Mouse (Mus musculus) layer of hippocampus, adult 8-10 months (tissue): ENCODE measurements around the gene Tubgcp5. TPM values are rescaled to one million over a fixed set of nuclear protein-coding genes. Genes with fewer than 3 reads are reported as not detected.

Experiments
- DNase-seq, 2 experiments: peaks; one replicate each; pipeline ENCODE4 v3.0.0; 2022; ENCODE audit warnings: low spot score in 2 of 2
- total RNA-seq, 4 experiments: library from RNA; stranded (reverse); gene quantifications; 2 replicates each; pipeline ENCODE4 v1.2.4; 2022

Gene Tubgcp5
- total RNA-seq, 4 experiments from 2014 or later, result 29.9 to 40.8 (median 36.8) TPM

DNA sequence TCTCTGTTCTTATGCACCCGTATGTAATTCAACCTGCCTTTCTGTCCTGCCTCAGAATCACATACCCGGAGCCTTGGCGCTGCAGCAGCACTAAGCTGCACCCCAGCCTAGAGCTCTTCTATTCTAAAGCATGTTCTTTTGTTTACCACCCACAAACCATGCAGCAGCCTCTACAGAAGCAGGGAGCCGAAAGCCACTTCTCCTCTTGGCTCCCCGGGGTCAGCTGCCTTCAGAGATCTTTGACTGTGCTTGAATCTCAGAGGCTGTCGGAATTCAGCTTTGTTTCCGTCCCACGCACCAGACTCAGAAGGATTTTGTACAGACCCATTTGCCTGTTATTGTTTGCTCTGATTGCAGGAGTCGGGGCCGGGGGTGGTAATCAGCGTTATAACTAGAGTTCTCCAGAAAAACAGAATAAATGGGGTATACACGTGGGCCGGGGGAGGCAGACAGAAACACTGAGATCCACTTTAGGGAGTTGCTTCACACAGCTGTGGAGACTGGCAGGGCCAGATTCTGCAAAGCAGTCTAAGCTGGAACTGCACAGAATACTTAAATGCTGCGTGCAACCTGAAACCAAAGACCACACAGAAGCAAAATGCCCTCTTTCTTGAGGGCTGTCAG lies 56.1 kb downstream of the Tubgcp5 start:
- peak; percentile 84 to 86 for DNase-seq

DNA sequence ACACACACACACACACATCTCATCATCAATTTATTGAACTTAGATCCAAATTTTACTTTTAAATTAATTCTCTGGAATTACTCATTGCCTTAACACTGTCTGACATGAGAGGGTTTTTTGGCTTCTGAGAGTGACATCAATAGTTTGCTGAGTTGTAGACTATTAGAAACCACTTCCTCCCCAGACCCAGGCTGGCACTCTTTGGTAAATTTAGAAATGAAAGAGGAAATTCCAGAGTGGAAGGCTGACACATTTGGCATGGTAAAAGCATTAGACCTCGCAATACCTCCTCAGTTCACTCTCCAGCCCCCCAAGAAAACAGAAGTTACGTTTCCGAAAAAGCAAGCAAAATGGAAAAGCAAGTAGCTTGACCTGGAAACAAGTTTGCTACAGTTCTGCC lies 58.8 kb downstream of the Tubgcp5 start:
- no peak for DNase-seq

DNA sequence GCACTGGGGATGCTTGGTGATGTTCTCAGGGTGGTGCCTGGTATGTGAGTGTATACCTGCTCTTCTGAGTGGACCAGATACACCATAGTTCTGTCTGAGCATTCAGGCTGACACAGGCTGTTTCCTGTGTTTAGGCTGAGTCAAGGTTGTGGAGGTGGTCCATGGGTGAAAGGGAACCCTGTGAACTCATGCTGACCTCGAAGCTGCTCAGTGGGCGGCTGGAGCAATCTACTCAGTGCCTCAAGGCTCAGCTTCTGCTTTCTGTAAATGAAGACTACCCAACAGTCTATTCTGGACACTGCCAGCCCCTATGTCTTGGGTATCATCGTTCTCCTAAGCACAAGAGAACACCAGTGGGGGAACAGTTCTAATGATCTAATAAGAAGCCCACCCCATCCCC lies 61.6 kb downstream of the Tubgcp5 start:
- DNase-seq, result no peak

DNA sequence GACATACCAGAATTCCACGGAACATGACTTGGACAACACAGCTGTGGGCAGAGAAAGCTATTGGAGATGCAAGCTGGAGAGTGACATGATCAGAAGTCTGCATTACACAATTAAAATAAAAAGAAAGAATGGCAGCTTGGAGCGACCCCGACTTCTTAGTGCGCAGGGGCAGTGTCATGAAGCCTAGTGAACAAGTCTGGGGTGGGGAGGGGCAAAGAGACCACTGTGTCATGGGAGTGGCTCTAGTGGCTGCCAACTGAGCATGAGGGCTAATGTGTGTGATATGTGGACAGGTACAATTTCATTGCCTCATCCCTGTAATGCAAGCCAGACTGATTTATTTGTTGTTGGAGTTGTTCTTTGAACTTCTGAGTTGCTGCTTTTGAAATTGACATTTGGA lies 62.8 kb downstream of the Tubgcp5 start:
- no peak for DNase-seq

DNA sequence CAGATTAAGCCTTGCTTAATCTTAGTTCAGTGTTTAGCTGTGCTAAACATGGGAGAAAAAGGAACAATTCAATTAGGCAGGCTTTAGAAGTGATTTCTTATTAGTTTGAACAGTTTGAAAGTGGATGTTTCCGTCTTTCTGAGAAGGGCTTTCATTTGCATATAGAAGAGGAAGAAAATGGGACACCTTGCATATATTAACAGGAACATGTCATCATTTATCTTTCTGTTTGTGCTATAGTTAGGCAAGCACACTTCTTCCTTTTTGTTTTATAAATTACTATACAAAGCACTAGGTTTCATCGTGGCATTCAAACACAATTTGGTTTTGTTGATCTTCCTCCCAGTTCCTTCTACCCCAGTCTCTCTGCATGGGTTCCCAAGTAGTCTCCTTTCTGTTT lies 63.8 kb downstream of the Tubgcp5 start:
- no peak for DNase-seq

DNA sequence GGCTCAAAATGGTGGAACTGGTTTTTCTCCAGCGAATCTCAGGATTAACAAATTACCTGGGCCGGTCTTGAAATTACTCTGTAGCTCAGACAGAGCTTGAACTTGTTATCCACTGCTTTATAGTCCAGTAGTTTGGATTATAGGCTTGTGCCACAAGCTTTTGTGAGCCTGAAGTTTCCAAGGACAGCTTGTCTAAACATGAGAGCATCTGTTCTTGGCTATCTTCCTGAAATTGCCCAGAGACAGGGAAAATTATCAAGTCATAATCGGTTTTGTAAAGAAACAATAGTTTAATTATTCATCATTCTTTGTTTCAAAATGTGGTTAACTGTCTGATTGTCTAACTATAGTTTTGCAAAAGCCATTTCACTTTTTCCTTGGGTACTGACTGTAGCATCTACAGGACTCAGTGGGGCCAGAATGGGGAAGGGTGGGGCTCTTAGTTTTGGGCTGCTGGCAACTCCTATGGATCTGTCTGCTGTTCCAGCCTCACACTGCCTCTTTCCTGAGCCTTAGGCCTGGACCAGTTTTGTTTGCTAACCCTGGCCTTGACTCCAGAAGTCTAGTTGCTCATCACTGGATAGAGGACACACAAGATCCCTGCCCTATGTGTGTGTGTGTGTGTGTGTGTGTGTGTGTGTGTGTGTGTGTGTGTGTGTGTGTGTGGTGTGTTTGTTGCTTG lies 65.0 kb downstream of the Tubgcp5 start:
- peak in 1 of 2 experiments; percentile 46 for DNase-seq

DNA sequence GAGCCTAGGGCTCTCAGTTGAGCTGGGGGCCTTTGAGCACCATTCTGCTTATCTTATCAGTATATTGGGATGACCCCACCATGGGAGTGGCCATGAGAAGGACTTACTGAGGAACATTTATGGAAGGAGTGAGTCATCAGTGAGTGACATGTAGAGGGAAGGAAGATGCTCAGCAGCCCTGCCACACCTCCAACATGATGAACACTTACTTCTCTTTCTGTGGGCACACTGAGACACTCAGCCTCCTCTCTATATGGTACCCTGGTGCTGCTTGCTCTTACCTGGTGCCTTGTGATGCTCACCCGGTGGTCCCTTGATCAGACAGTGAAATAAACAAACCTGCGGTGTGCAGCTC lies 65.5 kb downstream of the Tubgcp5 start:
- no peak for DNase-seq

DNA sequence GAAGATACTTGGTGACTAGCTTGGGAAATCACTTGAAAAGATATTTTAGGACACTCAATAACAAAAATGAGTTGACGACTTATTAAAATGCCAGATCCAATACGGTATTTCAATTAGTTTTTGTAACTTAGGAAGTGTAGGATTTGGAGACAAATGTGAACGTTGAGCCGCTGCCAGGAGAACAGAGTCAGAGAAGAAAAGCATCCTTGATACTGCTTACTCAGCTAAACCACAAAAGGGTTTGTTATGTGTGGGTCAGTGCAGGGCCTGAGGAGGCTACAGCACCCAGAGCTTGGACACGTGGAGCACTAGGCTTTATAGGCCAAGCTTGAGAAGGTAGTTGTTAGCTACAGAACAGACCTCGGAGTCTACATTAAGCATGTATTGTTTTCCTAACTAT lies 66.0 kb downstream of the Tubgcp5 start:
- peak in 1 of 2 experiments; percentile 55 for DNase-seq

DNA sequence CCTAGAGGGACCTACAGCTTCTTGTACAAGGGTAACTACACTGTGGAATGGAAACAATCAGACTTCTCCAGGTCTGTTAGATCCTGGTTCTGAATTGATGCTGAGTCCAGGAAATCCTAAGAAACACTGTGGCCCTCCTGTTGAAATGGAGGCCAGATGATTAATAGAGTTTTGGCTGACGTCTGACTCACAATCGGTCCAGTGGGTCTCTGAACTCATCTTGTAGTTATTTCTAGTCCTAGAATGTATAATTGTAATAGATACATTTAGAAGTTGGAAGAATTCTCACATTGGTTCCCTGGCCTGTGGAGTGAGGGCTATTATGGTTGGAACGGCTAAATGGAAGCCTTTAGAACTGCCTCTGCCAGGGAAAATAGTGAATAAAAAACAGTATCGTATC lies 67.2 kb downstream of the Tubgcp5 start:
- DNase-seq, result no peak

DNA sequence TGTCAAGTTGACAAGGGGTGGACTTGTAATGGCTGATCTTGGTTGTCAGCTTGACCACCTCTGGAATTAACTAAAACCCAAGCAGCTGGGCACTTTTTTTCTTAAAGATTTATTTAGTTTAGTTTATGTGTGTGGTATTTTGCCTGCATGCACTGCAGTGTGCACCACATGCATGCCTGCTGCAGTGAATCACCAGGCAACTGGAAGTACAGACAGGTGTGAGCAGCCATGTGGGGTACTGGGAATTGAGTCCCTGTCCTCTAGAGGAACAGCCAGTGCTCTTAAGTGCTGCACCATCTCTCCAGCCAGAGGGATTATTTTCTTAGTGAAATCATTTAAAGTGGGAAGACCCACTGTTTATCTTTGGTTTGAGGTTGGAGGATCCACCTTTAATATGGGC lies 71.1 kb downstream of the Tubgcp5 start:
- no peak for DNase-seq

DNA sequence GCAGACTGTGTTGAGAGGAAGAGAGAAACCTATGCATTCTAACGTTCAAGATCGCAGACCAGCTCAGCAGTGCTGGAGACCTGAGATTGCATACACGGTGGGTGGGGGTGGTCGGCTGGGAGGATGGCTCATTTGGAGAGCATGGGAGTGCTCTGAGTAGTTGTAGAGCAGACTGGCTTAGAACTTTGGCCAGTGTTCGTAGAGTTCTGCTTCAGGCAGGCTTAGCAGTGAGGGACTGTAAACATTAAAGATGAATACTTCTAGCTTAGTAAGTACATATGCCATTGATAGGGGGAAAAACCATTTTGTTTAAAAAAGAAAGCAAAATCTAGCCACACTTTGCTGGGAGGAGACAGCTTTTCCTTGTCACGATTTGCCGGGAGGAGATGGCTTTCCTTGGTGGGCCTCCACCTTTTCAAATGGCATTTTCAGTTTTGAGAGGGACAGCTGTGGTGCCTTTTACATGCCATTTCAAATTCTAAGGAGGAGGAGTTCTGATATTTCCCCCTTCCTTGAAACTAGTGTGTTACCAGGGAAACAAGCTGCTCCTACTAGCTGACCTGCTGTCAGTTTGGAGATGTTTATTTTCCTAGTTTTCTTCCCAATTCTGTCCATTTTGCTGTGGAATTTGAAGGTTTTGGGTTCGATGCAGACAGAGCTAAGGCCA lies 71.9 kb downstream of the Tubgcp5 start:
- peak in 1 of 2 experiments; percentile 44 for DNase-seq

DNA sequence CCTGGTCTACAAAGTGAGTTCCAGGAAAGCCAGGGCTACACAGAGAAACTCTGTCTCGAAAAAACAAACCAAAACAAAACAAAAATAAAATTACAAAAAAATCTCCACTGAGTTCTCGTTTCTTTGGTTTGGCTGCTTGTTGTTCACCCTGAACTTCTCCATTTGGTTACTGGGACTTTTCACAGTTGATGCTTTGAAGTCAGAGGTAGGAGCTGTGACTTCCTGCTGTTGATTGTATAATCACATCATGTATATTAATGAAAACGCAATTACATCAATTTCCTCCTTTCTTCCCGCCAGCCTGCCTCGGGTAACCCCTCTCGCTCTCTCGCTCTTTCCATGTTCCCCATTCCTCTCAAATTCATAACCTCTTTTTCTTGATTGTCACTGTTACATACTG lies 74.3 kb downstream of the Tubgcp5 start:
- no peak for DNase-seq

DNA sequence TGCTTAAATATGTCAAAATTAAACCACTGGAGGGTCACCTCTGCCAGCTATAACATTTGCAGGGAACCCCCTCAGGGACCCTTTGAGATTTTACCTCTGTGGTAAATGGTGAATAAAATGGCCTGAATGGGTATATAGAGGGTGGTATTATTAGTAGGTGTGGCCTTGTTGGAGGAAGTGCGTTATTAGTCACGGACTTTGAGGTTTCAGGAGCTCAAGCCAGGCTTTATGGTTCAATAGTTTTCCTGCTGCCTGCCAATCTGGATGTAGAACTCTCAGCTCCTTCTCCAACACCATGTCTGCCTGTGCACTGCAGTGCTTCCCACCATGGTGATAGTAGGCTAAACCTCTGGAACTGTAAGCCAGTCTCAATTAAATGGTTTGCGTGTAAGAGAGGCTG lies 75.3 kb downstream of the Tubgcp5 start:
- no peak for DNase-seq

DNA sequence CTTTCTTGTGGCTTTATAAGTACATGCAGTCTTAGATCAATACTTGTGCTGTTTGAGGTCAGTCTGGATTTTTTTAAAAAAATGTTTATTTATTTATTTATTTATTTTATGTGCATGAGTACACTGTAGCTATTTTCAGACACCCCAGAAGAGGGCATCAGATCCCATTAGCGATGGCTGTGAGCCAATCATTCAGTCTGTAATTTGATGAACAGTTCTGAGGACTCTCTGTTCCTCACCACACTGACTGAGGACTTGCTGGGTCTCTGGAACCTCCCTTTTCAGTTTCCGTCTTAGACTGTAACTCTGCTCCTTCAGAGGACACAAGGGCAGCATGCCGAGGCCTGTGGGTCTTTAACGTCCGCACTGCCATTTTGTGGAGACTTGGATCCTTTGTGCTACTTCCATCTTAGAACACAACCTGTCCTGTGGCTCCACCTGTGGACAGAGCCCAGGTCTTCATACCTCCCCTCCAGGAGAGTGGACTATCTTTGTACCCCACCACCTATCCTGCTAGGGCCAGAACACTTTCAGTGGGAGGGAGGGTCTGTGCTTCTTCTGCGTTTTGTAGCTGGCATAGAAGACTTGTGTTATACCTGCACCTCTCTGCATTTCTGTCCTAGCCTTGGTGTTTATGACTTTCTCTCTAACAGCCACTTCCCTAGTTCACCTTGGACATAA lies 76.5 kb downstream of the Tubgcp5 start:
- no peak for DNase-seq

DNA sequence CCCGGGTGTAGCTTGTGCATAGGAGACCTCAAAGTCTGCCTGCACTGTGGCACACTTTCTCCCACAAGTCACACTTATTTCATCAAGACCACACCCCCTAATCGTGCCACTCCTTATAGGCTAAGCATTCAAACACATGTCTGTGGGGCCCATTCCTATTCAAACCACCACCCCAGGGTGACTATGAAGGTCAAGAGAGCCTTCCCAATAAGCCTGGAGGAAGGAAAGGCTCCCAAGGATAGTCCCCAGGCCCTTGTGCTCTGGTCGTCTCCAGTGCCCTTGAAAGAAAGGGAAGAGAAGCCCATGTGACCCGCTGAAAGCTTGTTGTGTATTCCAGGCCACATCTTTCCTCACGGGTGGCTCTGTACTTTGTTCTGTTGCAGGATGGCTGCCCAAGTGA lies 77.5 kb downstream of the Tubgcp5 start:
- DNase-seq, result no peak

DNA sequence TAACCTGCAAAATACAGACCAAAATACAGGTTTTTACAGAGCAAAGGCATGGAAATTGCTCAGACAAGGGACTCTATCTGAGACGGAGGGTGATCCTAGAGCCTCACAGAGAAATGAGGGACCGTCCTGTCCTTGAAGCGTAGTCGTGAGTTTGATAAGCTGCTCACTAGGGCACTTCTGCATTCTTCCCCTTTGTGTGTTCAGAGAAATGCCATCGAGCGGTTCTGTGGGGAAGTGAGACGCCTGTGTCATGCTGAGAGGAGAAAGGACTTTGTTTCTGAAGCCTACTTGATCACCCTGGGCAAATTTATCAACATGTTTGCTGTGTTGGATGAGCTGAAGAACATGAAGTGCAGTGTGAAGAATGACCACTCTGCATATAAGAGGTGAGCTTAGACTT lies 80.7 kb downstream of the Tubgcp5 start:
- DNase-seq, result no peak

DNA sequence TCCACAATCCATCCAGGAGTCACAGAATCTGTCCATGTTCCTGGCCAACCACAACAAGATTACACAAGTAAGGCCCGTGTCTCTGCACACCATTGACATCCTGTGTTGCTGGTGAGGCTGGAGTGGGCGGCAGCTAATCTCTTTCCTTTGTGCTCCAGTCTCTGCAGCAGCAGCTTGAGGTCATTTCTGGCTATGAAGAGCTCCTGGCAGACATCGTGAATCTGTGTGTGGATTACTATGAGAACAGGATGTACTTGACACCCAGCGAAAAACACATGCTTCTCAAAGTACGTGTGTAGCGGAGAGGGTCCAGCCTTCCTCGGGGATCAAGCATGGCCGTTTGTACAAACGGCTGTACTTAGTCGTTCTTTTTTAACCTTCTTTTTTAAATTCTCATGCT lies 83.8 kb downstream of the Tubgcp5 start:
- no peak for DNase-seq

DNA sequence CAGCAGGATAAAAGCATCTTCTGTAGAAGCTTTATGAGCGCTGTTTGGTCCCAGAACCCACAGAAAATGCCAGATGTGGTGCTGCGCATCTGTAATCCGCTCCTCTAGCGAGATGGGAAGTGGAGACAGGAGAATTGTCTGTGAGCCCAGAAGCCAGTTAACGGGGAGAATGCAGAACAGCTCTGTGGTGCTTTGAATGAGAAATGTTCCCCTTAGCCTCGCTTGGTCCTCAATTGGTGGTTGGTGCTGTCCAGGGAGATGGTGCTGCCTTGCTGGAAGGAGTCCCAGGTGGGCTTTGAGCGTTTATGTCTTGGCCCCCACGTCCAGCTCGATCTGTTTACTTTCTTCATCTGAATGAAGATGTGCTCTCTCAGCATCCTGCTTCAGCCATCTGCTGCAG lies 86.9 kb downstream of the Tubgcp5 start:
- DNase-seq, result no peak
